Mouse (Mus musculus) B cell, adult 2 months (primary cell): ENCODE results near the gene Bbs1.
"Not testable (repeated sequence)": the region's sequence is repeated elsewhere in the genome, so short reads cannot be mapped to it uniquely, and the experiment has no call there.

ENCODE experiments used
- DNase-seq, 2 experiments: peaks; one replicate each; pipeline ENCODE4 v3.0.0; 2022

Gene Bbs1

DNA sequence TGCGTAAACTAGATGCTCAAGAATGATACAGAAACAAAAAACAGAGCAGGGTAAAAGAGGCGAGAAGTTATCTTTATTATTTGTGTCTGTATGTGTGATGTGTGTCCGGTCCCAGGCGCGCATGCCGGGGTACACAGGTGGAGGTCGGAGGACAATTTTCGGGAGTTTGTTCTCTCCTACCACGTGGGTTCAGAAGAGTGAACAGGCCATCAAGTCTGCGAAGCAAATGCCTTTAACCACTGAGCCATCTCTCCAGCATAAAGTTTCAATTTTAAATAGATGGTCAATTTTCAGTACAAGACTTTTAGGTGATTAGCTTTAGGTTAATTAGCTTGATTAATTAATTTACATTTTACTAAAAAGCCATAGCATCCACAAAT is 27.1 kb downstream of the Bbs1 start:
- no peak for DNase-seq

DNA sequence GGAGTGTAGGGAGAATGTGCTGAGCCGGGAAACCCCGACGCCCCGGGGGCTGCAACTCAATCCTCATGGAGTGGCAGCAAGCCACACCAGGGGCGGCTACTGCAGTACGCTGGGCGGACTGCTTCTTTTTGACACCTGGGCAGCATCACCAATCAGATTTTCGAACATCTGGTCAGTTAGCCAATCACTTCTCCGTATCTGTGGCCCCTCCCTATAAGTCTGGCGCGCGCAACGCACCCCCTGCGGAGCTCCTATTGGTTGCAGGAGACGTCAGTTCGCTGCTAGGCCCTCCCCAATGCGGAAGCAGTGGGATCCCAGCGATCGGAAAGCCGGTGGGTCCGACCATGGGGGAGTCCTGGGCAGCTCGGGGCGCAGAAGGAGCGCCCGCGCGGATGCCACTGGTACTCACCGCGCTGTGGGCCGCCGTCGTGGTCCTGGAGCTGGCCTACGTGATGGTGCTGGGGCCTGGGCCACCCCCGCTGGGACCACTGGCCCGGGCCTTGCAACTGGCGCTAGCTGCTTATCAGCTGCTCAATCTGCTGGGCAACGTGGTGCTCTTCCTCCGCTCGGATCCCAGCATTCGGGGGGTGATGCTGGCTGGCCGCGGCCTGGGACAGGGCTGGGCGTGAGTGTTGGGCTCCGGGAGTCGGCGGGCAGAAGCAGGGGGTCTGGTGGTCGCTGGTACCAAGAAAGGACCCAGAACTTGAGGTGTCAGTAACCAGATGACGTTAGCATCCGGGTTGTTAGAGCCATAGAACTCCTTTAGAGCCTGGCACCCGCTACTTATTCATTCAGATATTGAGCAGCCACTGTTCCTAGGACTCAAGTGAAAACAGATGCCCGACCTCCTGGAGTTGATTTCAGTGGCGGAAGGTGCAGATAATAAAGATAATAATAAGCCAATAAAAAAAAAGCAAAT is 27.8 kb downstream of the Bbs1 start, which contains the start of gene Zdhhc24:
Gene Zdhhc24 (plus strand): TSS at position 264 of the 919 bp plus-strand sequence.
- peak; percentile 92 to 93 for DNase-seq

DNA sequence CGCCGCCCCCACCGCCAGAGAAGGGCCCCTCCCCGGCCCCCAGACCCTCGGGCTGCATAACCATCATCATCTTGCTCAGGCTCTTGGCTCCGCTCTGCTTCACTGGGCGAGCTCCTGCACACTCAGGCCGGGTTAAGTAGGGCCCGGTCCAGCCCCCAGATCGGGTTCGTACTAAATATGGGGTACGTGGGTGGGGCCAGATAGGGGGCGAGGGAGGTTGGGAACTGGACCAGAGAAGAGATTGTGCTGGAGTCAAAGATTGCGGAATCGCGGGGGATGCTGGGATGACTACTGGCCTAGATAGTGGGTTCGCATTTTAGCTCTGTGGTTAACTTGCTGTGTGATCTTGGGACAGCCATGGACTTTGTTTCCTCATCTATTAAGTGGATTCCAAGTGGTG is 28.6 kb downstream of the Bbs1 start, which contains the start of gene Actn3:
Gene Actn3 (minus strand): TSS at position 125 of the 400 bp plus-strand sequence.
- no peak for DNase-seq

DNA sequence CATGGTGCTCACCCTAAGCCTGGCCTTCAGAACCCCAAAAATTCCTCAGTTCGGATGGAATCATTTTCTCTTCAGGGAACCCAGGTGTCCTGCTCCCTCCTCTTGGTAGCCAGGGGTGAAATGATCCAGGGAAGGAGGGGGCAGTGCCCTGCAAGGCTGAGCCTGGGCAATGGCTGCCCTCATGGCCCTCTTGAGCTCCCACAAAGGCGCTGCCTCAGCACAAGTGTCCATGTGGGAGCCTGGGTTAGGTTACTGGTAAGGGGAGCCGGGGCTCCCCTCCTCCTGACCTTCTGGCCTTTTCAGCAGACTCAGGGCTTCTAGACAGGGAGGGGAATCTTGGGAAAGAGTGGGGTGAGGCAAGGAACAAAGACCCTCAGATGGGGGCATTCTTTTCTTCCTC is 29.7 kb downstream of the Bbs1 start:
- no peak for DNase-seq

GRCm38 (mm10) chr19:4876241-4876640 is 30.2 kb downstream of the Bbs1 start:
- no peak for DNase-seq

- DNase-seq = not testable (repeated sequence)
These were observed 31.8 kb downstream of the Bbs1 start for GRCm38 (mm10) chr19:4874613-4875012.

GRCm38 (mm10) chr19:4865147-4865546 is 41.3 kb downstream of the Bbs1 start:
- DNase-seq = peak in 1 of 2 experiments; percentile 12

DNA sequence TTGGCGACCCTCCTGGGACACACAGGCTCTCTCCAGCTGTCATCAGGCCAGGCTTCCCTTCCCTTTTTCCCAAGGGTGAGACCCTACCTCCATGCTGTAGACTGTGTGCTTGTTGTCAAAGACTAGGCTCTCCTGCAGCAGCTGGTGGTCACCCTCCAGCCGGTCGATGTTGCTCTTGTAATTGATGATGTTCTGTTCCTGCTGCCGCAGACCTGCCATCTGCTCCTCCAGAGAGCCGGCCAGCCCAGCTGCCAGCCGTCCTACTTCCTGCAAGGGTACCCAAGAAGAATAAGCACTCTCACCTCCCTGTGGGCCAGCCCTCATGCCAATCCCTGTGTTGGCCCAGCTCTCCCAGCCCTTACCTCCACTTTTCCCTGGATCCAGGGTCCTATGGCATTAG is 43.4 kb downstream of the Bbs1 start:
- DNase-seq = no peak

GRCm38 (mm10) chr19:4859081-4859480 is 47.3 kb downstream of the Bbs1 start:
- no peak for DNase-seq

DNA sequence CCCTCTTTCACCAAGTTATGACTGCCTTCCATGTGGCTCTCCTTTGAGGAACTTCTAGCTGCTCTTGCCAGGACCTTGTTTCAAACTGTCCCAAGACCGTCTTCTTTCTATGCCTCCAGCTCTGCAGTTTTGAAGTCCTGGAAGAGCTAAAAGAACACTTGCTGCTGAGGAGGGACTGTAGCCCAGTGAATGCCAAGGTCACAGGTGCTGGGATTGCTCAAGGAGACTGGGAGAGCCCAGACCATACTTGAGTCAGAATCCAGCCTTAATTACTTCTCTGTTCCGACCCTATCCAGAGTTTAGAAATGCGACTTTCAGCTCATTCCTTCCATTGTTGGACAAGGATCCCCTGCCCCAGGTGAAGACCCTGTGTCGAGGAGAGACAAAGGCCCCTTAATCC is 50.5 kb downstream of the Bbs1 start:
- no peak for DNase-seq

- no peak for DNase-seq
These were observed 51.0 kb downstream of the Bbs1 start for GRCm38 (mm10) chr19:4855470-4855820.

GRCm38 (mm10) chr19:4854552-4855469 is 51.6 kb downstream of the Bbs1 start, which contains the start of gene Ctsf:
Ctsf (plus strand) TSS chr19:4855130.
- DNase-seq = no peak

GRCm38 (mm10) chr19:4850281-4850680 is 56.1 kb downstream of the Bbs1 start:
- DNase-seq = no peak

- DNase-seq = no peak
These were observed 56.6 kb downstream of the Bbs1 start for GRCm38 (mm10) chr19:4849800-4850199.

GRCm38 (mm10) chr19:4847490-4847889 is 58.9 kb downstream of the Bbs1 start:
- peak; percentile 18 to 19 for DNase-seq

DNA sequence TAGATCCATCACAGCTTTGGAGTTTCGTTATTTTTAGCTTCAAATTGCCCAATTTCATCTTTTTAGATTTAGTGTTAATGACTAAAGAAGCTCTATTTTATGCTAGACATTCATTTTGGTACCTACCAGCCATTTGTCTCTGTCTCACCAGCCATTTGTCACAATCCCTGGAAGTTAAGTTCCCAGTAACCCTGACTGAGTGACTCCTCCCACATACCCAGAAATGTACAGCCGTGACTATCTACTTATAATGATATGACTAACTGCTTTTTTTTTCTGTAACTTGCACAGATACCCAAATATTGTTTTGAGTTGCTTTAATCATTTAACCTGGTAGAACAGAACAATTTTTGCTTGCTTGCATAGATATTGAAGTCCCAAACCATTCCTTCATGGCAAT is 60.6 kb downstream of the Bbs1 start:
- no peak for DNase-seq

DNA sequence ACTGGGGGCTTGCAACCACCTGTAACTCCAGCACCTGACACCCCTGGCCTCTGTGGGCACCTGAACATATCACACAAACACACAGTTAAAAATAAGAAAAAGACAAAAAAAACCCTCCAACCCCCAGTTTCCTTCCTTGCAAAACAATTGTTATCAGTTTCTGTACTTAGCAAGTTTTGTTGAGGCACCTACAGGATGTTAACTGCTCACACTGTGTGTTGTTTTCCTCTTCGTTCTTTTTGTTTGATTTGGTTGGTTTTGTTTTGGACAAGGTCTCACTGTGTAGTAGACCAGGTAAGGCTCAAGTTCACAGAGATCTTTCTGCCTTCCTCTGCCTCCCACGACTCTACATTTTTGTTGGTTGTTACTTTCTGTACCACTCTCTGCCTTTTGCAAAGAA is 63.8 kb downstream of the Bbs1 start:
- no peak for DNase-seq

- DNase-seq = no peak
These were observed 65.6 kb downstream of the Bbs1 start for GRCm38 (mm10) chr19:4840848-4841247.

DNA sequence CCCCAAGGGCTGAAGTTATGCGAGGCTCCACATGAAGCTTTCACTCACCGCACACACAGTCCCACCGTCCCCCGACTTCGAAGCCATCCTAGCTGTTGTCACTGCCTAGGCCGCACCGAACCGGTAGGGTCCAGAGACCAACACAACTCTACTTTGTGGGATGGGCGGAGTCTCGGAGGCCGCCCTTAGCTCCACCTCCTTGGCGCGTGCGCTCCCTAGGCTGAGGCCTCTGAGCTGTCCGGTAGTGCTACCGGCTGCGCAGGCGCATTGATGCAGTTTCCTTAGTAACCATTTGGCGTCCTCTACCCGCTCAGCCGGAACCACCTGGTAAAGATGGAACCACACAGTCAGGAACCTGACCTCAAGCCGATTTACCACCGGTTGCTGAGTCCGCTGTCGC is 67.3 kb downstream of the Bbs1 start, which contains the start of the genes Ccs and Ccdc87:
Gene Ccs (minus strand): TSS at position 184 of the 400 bp plus-strand sequence.
Gene Ccdc87 (plus strand): TSS at position 218 of the 400 bp plus-strand sequence.
- peak; percentile 88 to 89 for DNase-seq

GRCm38 (mm10) chr19:4838526-4839140 is 67.8 kb downstream of the Bbs1 start:
- DNase-seq = no peak

GRCm38 (mm10) chr19:4837049-4837448 is 69.4 kb downstream of the Bbs1 start:
- no peak for DNase-seq
